Mouse (Mus musculus): ENCODE data around the gene Chst11.

Chst11 gene

DNA sequence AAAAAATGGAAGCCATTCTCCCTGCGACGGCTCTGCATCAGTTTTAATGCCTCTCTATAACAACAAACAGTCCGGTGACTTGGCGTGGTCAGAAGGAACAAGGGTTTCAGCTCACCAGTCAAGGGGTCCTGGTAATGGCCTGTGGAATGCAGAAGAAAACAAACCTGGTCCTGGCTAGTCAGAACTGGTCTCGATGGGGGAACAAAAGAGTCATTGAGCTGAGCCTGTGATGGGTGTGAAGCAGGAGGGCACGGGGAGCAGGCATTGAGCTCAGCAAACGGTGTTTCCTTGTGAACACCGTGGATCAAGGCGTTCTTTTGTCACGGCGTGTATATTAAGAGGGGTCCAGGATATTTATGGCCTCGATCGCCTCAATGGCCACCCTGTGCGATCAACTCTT is 160.5 kb downstream of the Chst11 start:
- DNase-seq (ENCODE audit: low spot score): no peak

DNA sequence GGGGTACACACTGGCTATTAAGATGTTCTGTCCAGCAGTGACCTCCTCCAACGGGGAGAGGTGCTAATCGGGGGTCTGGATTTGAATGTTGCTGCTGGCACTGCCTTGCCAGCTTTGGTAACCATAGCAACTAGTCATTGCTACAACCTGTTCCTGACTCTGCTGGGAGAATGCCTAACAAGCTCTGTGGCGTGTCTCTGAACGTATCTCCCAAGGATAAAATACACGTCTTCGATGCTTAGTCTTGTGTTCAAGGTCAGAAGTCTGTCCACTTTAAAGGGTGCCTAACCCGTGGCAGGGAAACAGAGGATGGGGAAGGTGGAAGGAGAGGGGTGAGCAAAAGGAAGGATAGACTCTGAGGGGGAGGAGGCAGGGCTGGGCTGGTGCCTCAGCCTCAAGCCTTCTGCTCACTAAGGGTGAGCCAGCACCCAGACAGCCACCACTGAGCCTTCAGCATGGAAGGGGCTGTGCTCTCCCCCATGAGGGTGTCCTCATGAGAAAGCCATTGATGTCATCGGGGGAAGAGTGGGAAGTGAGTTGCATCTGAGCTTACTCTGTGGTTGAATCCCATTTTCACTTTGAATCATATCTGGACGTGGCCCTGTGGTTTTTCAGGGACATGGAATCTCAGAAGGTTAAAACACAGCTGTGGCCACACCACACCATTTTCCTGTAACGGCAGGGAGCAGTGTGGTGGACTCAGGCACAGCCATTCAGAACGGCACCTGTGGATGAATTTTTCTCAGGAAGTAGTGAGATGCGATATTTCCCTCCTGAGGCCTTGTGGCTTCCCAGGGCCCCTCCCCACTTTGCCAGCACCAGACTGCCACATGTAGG is 164.3 kb downstream of the Chst11 start:
- no peak for DNase-seq (ENCODE audit: low spot score)

GRCm38 (mm10) chr10:83150587-83150986 is 165.3 kb downstream of the Chst11 start:
- no peak for DNase-seq (ENCODE audit: low spot score)

DNA sequence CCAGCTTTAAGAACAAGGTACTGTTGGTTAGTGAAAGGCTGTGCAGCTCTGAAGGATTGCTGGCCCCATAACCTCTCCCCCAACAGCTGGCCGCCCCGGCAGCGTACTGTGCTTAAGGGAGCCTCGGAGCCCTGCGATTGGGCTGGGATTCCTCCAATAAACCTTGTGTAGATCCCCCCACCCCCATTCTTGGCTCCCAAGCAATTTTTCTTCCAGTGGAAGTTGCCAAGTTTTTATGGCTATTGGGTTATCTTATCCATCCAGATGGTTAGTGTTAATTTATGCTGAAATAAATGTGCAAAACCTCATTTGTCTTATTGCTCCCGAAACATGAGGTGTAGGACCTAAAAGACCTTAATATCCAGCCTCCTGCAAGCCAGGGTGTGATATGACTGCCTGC is 166.1 kb downstream of the Chst11 start:
- no peak for DNase-seq (ENCODE audit: low spot score)

- no peak for DNase-seq (ENCODE audit: low spot score)
These were observed 166.8 kb downstream of the Chst11 start for GRCm38 (mm10) chr10:83151896-83152685.

GRCm38 (mm10) chr10:83152723-83153122 is 167.4 kb downstream of the Chst11 start:
- DNase-seq (ENCODE audit: low spot score): no peak

DNA sequence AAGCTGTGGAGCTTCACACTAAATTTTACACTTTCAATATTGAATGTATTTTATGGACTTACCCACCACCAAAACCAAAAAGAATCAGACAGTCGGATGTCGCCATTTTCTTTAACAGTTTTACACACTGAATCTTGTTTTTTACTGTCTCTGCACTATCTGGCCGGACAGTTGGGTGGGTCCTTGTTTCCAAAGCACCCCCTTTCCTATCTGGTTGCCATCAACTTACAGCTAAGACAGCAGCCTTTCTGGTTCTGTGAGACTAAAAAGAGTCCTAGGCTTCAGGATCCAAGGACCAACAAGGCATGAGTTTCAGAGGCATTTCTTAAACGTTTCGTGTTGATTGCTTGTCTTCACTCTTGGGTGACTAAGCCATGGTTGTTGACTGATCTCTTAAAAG is 168.1 kb downstream of the Chst11 start:
- no peak for DNase-seq (ENCODE audit: low spot score)

- no peak for DNase-seq (ENCODE audit: low spot score)
These were observed 168.6 kb downstream of the Chst11 start for GRCm38 (mm10) chr10:83153887-83154286.

DNA sequence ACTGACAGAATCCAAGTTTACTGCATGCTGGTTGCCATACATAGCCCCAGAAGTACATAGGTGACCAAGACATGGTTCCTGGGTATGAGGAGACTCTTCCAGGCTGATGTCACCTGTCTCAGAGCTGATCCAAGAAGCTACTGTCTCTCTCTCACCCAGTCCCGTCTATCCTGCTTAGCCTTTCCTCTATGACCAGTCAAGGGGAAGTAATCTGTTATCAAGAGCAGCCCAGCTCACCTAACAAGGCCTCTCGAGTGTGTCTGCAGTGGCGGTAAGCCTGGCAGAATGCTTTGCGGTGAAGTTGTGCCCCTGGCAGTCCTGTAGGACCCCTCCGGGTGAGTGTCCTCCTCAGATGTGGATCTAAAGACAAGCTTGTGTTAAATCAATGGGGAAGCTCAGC is 172.0 kb downstream of the Chst11 start:
- no peak for DNase-seq (ENCODE audit: low spot score)

- DNase-seq (ENCODE audit: low spot score): no peak
These were observed 173.0 kb downstream of the Chst11 start for GRCm38 (mm10) chr10:83158322-83158721.

GRCm38 (mm10) chr10:83159229-83159628 is 173.9 kb downstream of the Chst11 start:
- DNase-seq (ENCODE audit: low spot score): no peak

DNA sequence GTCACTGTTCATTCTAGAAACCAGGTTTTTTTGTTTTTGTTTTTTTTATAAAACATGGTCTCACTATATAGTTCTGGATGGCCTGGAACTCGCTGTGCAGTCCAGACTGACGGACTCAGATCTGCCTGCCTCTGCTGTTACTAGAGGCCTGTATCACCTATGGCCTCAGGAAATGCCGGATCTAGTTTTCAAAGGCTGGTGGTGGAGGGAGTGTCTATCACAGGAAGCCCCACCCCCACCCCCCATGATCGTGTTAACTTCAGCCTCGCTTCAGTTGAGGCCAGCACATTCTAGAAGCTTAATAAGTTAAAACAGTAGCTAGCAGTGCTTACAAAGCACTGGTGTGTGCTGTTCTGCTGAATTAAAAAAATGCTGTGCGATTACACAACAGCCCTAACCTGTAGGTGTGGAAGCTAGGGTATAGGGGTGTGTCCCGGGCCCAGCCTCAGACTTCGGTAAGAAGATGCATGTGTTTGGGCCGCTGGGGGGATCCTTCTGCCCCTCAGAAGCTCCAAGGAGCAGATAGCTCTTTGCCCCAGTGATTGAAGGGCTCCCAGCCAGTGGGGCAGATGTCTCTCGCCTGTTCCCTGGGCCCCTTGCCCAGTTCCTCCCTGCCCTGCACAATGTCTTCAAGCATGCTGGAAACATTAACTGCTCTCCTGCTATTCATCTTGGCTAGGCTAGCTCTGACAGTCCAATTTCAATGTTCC is 176.5 kb downstream of the Chst11 start:
- peak; percentile 62 for DNase-seq (ENCODE audit: low spot score)

GRCm38 (mm10) chr10:83163946-83164345 is 178.6 kb downstream of the Chst11 start:
- no peak for DNase-seq (ENCODE audit: low spot score)

DNA sequence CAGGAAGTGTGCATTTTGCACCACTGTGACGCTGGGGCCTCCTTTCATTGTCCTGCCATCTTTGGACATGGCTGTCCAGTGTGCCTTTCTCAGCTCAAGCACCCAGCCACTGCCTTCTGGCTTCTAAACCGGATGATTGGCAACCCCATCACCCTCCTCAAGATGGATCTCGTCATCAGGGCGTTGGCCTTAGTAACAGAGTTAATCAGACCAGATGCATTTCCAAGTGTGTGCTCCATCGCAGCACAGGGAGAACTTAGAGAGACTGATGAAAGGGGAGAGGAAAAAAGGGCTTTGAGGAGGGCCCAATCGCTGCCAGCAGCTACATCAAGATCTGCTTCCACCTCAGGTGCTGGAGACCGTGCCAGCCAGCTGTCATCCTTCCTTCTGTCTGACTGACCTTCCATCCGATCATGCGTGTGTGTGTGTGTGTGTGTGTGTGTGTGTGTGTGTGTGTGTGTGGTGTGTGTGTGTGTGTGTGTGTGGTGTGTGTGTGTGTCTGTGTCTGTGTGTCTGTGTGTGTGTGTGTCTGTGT is 179.7 kb downstream of the Chst11 start:
- DNase-seq (ENCODE audit: low spot score): no peak

DNA sequence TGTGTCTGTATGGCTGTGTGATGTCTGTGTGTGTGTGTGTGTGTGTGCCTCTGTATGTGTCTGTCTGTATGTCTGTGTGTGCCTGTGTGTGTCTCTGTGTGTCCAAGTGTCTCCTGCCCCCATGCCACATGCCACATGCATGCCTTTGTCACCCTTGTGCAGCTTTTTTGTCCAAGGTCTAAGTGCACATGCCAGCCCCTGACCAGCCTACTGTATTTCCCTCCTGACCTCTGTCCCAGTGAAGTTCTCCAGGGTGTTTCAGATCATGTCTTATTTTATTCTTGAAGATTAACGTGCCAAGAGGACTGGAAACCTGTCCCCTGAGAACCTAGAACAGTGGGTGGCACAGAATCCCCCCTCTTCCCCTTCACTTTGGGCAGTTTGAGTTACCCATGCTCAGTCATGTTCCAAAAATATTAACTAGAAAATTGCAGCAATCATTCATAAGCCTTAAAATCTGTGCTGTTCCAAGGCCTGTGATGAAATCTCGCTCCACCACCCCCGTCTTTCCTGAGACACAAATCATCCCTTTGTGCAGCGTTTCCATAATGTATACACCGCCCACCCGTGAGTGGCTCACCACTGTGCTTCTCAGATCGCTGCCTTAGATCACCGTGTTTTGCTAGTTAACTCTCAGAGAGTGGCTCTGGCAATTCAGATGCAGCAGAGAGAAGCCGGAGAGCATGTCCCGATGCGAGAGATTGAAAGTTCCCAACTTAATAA is 180.4 kb downstream of the Chst11 start:
- DNase-seq (ENCODE audit: low spot score): no peak

GRCm38 (mm10) chr10:83166272-83166671 is 181.0 kb downstream of the Chst11 start:
- no peak for DNase-seq (ENCODE audit: low spot score)

GRCm38 (mm10) chr10:83167492-83167891 is 182.2 kb downstream of the Chst11 start:
- no peak for DNase-seq (ENCODE audit: low spot score)

DNA sequence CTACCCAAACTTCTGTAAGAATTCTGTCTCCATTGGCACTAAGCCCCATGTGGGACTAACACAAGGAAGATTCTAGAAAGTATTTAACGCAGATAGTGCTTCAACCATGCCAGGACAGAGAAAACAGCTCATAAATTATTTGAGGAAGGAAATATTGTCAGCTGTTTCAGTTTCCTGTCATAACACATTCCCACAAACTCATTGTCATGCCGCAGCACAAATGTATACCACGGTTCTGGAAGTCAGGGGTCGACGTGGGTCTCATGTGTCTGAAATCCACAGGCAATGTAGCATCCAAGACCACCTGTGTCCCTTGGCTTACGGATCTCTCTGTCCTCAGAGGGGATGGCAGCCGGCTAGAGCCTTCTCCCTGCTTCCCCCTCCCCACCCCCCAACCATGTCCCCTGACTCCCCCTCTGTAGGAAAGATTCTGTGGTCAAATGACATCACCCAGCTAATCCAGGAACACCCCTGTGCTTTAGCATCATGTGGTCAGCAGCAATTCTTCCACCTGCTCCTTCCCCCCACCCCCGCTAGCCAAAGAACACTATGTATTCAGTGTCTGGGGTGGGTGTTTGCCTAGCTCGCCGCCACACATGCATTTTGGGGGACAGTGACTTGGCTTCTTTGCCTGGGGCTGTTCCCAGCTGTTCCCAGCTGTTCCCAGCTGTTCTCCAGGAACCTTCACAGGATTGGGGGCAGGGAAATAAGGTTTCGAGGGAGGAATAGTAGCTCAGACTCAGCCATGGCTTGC is 183.2 kb downstream of the Chst11 start:
- no peak for DNase-seq (ENCODE audit: low spot score)

DNA sequence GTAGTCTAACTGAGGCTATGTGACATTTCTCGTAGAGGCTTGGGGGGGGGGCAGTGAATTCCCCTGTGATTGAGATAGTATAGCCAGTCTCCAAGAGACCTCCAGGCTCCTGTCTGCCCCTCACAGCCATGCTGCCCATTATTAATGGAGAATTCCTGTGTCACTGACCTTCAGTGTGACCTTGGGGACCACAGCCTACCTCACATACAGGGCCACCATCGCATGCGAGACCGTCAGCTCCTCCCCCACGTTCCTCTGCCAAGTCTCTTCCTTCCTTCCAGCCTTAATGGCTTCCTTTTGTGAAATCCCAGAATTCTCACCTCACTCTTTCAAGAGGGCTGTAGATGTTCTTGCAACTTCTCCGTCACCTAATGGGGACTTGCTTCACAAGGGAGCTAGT is 184.3 kb downstream of the Chst11 start:
- no peak for DNase-seq (ENCODE audit: low spot score)

- no peak for DNase-seq (ENCODE audit: low spot score)
These were observed 192.9 kb downstream of the Chst11 start for GRCm38 (mm10) chr10:83178151-83178550.

DNA sequence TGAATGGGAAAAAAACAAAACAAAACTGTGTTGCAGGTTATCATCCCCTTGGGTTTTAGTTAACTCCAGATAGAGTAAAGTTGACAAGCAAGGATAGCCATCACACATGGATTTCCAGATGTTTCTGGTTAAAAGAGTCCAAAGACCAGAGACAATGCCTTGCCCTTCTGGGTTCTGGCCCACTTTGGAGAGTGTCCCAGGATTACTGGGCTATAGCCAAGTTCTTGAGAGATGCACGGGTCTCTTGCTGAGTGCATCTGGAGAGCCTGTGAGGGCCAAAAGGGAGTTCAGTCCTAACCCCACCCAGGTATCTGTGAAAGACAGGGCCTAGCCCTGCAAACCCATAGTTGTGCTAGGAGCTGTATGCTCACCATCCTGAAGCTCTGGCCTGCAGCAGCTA is 193.4 kb downstream of the Chst11 start:
- no peak for DNase-seq (ENCODE audit: low spot score)

All from testis, postnatal 10 days (tissue).